Mouse (Mus musculus) embryonic fibroblast, embryonic 13.5 days (primary cell): ENCODE results near the gene Ube2c. TPM values are rescaled to one million over a fixed set of nuclear protein-coding genes. Genes with fewer than 3 reads are reported as not detected.

Source experiments
- H3K27ac ChIP-seq: 2 replicates; pipeline ENCODE4 v1.5.1; 2012; ENCODE audit warnings: low read length, control low read depth, inconsistent platforms; ENCODE audit not compliant: insufficient read depth
- H3K4me1 ChIP-seq: 2 replicates; pipeline ENCODE4 v1.6.1; 2011; ENCODE audit warnings: low read length; ENCODE audit not compliant: control insufficient read depth, insufficient read depth
- H3K4me3 ChIP-seq: 2 replicates; pipeline ENCODE4 v1.5.1; 2011; ENCODE audit warnings: mild to moderate bottlenecking, control low read depth, low read length; ENCODE audit not compliant: insufficient read depth
- CTCF ChIP-seq: IDR thresholded peaks from 2 replicates; pipeline ENCODE4 v1.5.1; 2011; ENCODE audit warnings: mild to moderate bottlenecking, control low read depth, low read length, moderate library complexity, borderline replicate concordance; ENCODE audit not compliant: insufficient read depth
- POLR2A ChIP-seq: IDR thresholded peaks from 2 replicates; pipeline ENCODE4 v1.6.1; 2011; ENCODE audit warnings: low read depth, mild to moderate bottlenecking, control low read depth, low read length, moderate library complexity
- polyA plus RNA-seq: library from polyadenylated mRNA; stranded (reverse); fragments of >200 nt; gene quantifications from 2 replicates; pipeline ENCODE4 v1.2.4, GENCODE M21; 2011; ENCODE audit warnings: low read depth; ENCODE audit not compliant: missing spikeins, insufficient read length

The Ube2c gene
- polyA plus RNA-seq, 1 experiment: 146 TPM

GRCm38 (mm10) chr2:164776801-164777200, 7.1 kb downstream of the Ube2c start:
- no peak overlapping the region for H3K4me3 ChIP-seq
- 0 out of 2 replicates have a peak, but pooled peaks cover 2% of the 10 kb centered on the region for H3K4me1 ChIP-seq

GRCm38 (mm10) chr2:164777246-164778014, 7.7 kb downstream of the Ube2c start:
- Histone ChIP-seq H3K4me1 (0 out of 2 replicates have a peak, but pooled peaks cover 2% of the 10 kb centered on the region), H3K4me3 (no peak overlapping the region), H3K27ac (no peak overlapping the region)
- TF ChIP-seq CTCF: no peak
- no peak for TF ChIP-seq POLR2A

More at GRCm38 (mm10) chr2:164776801-164777200, 7.1 kb downstream of the Ube2c start:
- TF ChIP-seq POLR2A (no peak), CTCF (no peak)
- no peak overlapping the region for H3K27ac ChIP-seq

DNA sequence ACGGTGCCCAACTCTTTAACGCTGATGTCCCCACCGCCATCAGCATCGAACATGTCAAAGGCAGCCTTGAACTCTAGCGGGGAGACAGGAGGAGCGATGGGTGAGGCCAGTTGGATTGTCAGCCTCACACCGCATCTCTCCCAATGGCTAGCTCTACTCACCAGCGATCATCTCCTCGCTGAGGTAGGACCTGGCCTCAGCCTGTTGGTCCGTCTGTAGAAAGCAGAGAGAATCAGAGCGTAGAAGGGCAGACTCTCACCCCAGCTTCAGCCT, 8.3 kb downstream of the Ube2c start:
- Histone ChIP-seq H3K4me1 (0 out of 2 replicates have a peak, but pooled peaks cover 2% of the 10 kb centered on the region), H3K27ac (no peak overlapping the region), H3K4me3 (no peak overlapping the region)
- TF ChIP-seq POLR2A (no peak), CTCF (no peak)

DNA sequence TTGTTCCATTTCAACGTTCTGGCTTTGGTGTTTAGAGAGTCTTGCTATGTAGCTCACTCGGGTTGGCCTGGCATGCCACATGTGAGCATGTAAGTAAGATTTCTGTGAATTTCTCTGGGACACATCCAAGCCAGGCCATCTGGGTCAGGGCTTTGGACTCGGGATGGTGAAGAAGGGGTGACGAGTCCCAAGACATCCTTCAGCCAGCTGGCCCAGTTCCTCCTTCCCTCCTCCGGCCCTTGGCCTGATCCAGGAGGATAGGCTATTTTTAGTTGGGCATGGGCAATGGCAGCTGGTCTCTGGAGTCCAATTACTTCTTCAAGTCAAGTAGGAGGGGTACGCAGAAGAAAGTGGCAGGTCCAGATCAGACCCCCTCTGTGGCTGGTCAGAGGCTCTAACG, 9.1 kb downstream of the Ube2c start:
- no peak overlapping the region for H3K4me3 ChIP-seq
- TF ChIP-seq CTCF (no peak), POLR2A (no peak)
- H3K4me1 ChIP-seq: 0 out of 2 replicates have a peak, but pooled peaks cover 2% of the 10 kb centered on the region
- H3K27ac ChIP-seq: no peak overlapping the region

- no peak for TF ChIP-seq CTCF
- no peak for TF ChIP-seq POLR2A
- Histone ChIP-seq H3K4me3 (no peak within 1 kb of the TSS), H3K27ac (no peak within 1 kb of the TSS)
These were observed 9.9 kb downstream of the Ube2c start, which contains the start of gene Tnnc2 for GRCm38 (mm10) chr2:164779481-164780086. Tnnc2 (minus strand) TSS chr2:164779967.

DNA sequence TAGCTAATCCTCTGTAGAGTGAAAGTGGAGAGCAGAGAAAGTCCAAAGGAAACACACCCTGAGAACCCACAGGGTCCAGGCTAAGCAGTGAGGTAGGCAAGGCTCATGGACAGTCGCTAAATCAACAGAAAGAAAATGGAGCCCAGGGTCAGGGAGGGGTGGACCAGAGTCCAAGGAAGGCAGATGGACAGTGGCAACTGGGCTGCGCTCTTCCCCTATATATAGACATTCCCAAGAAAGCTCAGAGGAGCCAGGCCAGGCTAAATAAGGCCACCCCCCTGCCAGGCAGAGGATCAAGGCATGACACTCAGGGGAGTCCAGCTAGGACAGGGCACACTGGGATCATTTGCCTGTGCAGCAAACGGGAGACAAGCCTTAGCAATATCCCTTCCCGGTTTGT, 12.2 kb downstream of the Ube2c start:
- no peak for TF ChIP-seq POLR2A
- no peak for TF ChIP-seq CTCF
- H3K4me3 ChIP-seq: no peak overlapping the region
- H3K4me1 ChIP-seq: peaks cover 5% of the 10 kb centered on the region; the same call in 1 of the 2 replicates
- no peak overlapping the region for H3K27ac ChIP-seq

More at GRCm38 (mm10) chr2:164779481-164780086, 9.9 kb downstream of the Ube2c start, which contains the start of gene Tnnc2:
- H3K4me1 ChIP-seq: 0 out of 2 replicates have a peak, but pooled peaks cover 2% of the 10 kb centered on the region

GRCm38 (mm10) chr2:164783926-164784581, 14.4 kb downstream of the Ube2c start:
- TF ChIP-seq POLR2A: no peak
- TF ChIP-seq CTCF: no peak
- H3K4me1 ChIP-seq: peaks cover 16% of the 10 kb centered on the region
- H3K4me3 ChIP-seq: no peak overlapping the region
- no peak overlapping the region for H3K27ac ChIP-seq

DNA sequence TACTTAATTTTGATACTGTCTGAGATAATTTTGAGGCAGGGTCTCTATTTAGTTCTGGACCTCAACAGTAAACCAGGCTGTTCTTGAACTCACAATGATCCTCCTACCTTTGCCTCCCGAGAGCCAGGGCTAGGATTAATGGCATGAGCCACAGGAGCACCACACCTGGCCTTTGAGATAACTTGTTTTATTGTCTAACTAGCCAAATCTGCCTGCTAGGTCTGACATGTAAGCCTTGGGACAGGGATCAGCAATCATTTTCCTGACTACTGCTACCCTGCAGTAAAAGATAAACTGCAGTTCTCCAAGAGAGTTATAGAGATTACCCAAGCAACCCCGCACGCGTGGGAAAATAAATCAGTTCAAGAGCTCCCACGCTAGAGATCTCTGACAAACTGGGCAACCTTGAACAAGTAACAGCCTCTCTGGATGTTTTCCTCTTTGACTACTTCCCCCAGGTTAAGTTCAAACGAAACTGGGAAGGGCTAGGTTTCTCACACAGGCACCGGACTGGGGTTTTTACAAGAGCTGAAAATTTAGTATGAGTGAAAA, 15.2 kb downstream of the Ube2c start:
- Histone ChIP-seq H3K4me3 (peak overlapping the region; percentile 47), H3K4me1 (peaks cover 16% of the 10 kb centered on the region), H3K27ac (peak overlapping the region; percentile 82)
- TF ChIP-seq CTCF (no peak), POLR2A (no peak)

GRCm38 (mm10) chr2:164785481-164786387, 16.0 kb downstream of the Ube2c start, which contains the start of gene Snx21:
Snx21 (plus strand) TSS chr2:164785823.
- Histone ChIP-seq H3K4me1 (peaks cover 16% of the 10 kb centered on the region), H3K27ac (peak within 1 kb of the TSS; percentile 82), H3K4me3 (peak within 1 kb of the TSS; percentile 47)
- TF ChIP-seq POLR2A (peak; percentile 82), CTCF (no peak)

DNA sequence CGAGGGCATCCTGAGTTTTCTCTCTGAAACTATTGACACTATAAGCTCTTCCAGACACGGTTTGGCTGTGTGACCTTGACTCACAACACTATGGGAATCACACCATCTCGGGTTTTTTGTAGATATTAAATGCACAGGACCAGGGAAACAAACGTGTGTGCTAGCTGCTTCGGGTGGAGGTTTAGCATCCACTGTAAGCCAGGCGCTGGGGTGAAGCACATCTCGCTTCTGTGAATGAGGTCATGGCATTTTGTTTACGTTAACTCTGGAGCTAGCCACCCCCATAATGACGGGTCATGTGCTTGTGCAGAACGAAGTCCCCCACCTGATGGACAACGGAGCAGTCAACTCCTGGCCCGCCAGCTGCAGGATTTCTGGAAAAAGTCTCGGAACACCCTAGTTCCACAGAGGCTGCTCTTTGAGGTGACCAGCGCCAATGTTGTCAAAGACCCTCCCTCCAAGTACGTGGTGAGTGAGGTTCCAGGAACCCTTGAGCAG, 16.7 kb downstream of the Ube2c start:
- TF ChIP-seq CTCF: no peak
- peak; percentile 45; the same call in 1 of the 2 replicates for TF ChIP-seq POLR2A
- Histone ChIP-seq H3K4me1 (peaks cover 16% of the 10 kb centered on the region), H3K4me3 (peak overlapping the region; percentile 47), H3K27ac (peak overlapping the region; percentile 47)
